Mouse (Mus musculus) embryonic fibroblast, embryonic 13.5 days (primary cell): ENCODE results near the gene Ppef2.

Experiments
- CTCF ChIP-seq: IDR thresholded peaks from 2 replicates; pipeline ENCODE4 v1.5.1; 2011; ENCODE audit warnings: mild to moderate bottlenecking, control low read depth, low read length, moderate library complexity, borderline replicate concordance; ENCODE audit not compliant: insufficient read depth
- POLR2A ChIP-seq: IDR thresholded peaks from 2 replicates; pipeline ENCODE4 v1.6.1; 2011; ENCODE audit warnings: low read depth, mild to moderate bottlenecking, control low read depth, low read length, moderate library complexity

GRCm38 (mm10) chr5:92188881-92189483 lies 67.1 kb downstream of the Ppef2 start:
- no peak for TF ChIP-seq CTCF
- no peak for TF ChIP-seq POLR2A
